Mouse (Mus musculus) myocyte (in vitro differentiated cells): ENCODE data around the gene Sfrp4.

Source experiments
- E2F4 ChIP-seq: IDR thresholded peaks from one replicate; pipeline ENCODE4 v1.6.1; 2011; ENCODE audit warnings: mild to moderate bottlenecking, control low read depth, moderate library complexity; ENCODE audit not compliant: insufficient read depth
- MAX ChIP-seq: IDR thresholded peaks from one replicate; pipeline ENCODE4 v1.6.1; 2011; ENCODE audit warnings: low read depth, mild to moderate bottlenecking, control low read depth
- POLR2A ChIP-seq: IDR thresholded peaks from one replicate; pipeline ENCODE4 v1.6.1; 2011; ENCODE audit warnings: low read depth, mild to moderate bottlenecking, control low read depth, moderate library complexity; ENCODE audit not compliant: insufficient read length
- TCF12 ChIP-seq: IDR thresholded peaks from one replicate; pipeline ENCODE4 v1.6.1; 2011; ENCODE audit warnings: mild to moderate bottlenecking, control low read depth; ENCODE audit not compliant: poor library complexity, insufficient read depth, severe bottlenecking
- USF1 ChIP-seq: IDR thresholded peaks from one replicate; pipeline ENCODE4 v1.6.1; 2011; ENCODE audit warnings: low read depth, mild to moderate bottlenecking, control low read depth, moderate library complexity

- no peak for TF ChIP-seq TCF12
- TF ChIP-seq POLR2A, result no peak
- TF ChIP-seq MAX, result no peak
- no peak for TF ChIP-seq E2F4
- TF ChIP-seq USF1, result no peak
Observed at GRCm38 (mm10) chr13:19644225-19644624, 21.3 kb downstream of the Sfrp4 start.
